Mouse (Mus musculus) ZHBTc4 (cell line): ENCODE results near the gene Afg3l1.
"Not testable (repeated sequence)": the region's sequence is repeated elsewhere in the genome, so short reads cannot be mapped to it uniquely, and the experiment has no call there.

Experiments used
- DNase-seq: peaks from one replicate; pipeline ENCODE4 v3.0.0-alpha.2; 2011; ENCODE audit warnings: low read depth, low spot score

Gene Afg3l1

DNA sequence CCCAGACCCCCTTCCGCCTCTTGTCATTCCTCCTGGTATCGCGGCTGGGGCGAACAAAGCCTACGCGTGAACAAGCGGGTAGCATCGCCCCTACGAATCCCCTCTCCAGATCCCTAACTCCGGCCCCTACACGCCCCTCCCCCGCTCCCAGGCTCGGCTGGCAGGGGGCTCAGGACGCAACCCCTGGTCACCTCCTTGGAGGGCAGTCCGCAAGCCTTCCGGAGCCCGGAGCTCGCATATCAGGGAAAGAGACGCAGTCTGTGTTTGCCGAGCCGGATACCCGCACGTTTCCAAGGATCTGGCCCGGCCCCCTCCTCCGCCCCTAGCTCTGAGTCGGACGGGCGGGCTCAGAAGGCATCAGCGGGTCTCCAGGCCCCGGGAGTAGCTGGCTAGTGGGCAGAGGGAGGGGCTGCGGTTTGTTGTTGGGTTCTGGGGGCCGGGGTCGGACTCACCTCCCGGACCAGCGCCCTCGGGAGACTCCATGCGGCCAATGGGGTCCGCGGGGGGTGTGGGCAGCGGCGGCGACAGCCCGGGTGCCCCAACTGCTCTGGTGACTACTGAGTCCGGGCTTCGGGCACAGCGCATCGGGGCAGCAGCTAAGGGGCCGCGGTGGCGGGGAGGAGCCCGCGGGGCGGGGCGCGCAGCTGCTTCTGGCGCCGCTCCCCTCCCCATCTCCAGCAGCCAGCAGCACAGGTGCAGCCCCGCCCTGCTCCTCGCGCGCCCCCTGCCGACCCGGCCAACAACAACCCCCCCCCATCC, 37.3 kb downstream of the Afg3l1 start, which contains the start of gene Dbndd1:
Dbndd1 (minus strand) TSS at position 683 of the 759 bp plus-strand sequence.
- peak; percentile 80 for DNase-seq

DNA sequence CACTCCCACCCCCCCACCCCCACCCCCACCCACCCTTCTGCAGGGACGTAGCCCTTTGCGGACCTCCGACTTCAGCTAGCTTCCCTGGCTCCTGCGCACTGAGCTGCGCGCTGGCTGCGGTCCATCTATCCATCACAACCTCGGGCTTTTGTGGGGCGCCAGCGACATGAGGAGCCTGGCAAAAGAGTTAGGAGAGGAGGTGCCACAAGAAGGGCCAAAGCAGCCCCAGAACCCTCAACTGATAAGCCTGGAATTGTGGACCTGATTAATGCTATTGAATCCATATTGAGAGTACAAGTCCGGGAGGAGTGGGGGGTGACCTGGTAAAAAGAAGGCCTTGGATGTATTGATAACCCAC, 37.8 kb downstream of the Afg3l1 start:
- DNase-seq: no peak

DNA sequence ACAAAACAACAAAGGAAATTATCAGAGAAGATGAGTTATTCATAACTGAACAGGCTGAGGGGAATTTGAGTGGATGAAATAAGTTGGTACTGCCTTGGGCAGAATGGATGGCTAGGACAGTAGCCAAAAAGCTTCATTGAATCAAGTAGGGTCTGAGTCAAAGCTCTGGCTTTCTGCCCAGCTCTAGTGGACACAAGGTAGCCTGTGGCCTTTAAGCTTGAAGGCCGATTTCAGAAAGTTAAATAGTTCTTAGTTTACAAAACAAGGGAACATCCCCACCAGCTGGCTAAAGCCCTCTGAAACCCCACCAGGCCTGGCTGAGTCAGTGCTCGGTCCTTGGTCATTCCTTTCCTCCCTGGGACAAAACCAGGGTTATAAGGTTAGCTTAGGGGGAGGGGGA, 38.9 kb downstream of the Afg3l1 start:
- DNase-seq: no peak

DNA sequence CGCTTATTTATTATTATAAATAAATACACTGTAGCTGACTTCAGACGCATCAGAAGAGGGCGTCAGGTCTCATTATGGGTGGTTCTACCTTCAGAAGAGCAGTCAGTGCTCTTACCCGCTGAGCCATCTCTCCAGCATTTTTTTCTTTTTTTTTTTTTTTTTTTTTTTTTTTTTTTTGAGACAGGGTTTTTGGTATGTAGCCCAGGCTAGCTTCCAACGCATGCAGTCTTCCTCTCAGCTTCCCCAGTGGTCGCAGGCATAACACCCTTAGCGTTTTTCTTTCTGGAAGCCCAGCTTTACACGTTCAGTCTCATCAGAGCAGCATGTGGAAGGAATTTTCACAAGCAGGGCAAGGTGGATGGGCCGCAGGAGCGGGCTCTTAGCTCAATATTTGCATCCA, 40.5 kb downstream of the Afg3l1 start:
- DNase-seq: no peak

DNA sequence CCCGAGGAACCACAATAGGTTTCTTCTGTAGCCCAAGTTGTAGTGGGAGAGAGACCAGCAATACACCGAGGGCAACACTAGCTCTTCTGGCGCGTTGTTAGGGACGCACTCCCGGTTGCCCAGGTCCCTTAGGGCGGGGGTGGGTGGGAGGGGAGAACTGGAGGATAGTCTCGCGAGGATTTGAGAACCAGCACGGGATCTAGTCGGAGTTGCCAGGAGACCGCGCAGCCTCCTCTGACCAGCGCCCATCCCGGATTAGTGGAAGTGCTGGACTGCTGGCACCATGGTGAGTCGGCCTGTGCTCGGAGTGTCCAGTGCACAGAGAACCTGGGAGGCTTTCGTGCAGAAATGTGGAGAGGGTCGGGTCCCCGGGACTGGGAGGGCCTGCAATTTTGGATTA, 41.0 kb downstream of the Afg3l1 start, which contains the start of gene Gas8:
Gas8 (plus strand) TSS at position 168 of the 400 bp plus-strand sequence.
- DNase-seq: peak; percentile 96

DNA sequence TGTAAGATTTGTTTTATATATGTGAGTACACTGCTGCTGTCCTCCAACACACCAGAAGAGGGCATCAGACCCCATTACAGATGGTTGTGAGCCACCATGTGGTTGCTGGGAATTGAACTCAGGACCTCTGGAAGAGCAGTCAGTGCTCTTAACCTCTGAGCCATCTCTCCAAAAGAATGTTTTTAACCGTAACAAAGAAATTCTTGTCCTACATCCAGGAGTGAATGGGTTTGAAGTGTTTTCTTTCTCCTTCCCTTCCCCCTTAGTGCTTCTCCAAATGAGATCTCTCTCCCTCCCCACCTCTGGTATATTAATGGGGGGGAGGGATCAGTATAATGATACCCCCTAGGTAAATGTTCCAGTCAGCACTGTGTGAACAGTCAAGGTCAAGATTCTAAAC, 42.3 kb downstream of the Afg3l1 start:
- DNase-seq: not testable (repeated sequence)

DNA sequence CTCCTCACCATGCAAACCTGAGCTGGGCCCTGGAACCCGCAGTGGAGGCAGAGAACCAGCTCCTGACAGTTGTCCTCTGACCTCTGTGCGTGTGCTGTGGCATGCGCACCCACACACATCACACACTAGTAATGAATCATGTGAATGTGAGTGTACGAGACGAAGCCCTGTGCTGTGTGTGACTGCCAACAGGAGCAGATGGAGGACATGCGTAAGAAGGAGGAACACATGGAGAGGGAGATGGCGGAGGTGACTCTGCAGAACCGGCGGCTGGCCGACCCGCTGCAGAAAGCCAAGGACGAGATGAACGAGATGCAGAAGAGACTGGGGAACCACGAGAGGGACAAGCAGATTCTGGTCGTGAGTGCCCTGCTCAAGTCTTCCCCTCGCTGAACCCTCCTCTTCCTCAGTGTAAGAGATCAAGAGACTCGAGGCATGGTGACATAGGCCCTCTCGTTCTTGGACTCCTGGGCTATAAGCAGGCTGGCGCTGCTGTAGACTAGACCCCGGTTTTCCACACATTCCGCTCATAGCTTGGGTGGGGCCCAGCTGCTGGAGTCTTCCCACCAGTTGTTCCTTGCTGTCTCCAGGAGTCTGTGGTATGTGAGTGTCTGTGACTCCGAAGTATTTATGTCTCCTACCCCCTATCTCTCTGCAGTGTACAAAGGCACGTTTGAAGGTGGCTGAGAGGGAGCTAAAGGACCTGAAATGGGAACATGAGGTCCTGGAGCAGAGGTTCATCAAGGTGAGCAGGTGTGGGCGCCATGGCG, 50.2 kb downstream of the Afg3l1 start:
- DNase-seq: peak; percentile 47

DNA sequence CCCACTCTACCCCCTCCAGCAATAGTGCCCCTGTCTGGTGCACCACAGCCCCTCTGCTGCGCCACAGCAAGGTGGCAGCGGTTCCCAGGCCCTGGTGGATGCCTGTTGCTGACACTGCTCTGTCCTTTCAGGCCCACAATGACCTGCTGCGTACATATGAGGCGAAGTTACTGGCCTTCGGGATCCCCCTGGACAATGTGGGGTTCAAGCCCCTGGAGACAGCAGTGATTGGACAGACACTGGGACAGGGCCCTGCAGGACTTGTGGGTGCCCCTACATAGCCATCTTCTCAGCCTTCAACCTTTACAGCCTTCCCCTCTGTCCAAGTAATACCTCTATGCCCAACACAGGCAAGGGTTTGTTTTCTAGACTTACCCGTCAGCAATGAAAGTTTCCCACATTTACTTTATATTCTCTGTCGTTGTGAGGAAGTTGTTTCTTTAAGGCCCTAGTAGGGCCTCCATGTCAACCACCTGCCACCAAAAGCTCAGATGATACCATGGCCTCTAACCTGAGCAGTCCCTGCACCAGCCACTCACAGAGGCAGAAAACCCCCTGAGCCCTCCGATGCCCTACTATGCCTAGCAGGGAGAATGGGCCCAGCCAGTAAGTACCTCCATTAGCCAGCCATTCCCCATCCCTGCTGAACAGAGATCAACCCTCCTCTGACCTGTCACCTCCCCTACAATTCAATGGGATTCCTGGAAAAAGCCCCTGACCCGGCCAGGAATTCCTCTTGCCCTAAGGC, 58.7 kb downstream of the Afg3l1 start:
- no peak for DNase-seq

DNA sequence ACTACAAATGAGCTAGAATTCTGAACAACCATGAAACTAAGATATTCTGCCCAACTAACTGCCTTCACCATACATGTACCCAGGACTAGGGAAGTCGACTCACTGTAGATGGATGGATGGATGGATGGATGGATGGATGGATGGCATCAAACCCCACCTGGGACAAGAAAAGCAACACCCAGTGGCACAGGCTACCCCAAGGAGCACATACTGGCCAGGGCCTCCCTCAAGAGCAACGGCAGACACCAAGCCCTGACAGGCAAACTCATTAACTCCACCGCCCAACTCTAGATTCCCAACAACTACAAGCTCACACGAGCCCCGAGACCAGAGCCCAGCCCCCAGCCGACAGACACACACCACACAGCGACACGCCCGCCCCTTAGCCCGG, 59.3 kb downstream of the Afg3l1 start:
- DNase-seq: peak; percentile 41

DNA sequence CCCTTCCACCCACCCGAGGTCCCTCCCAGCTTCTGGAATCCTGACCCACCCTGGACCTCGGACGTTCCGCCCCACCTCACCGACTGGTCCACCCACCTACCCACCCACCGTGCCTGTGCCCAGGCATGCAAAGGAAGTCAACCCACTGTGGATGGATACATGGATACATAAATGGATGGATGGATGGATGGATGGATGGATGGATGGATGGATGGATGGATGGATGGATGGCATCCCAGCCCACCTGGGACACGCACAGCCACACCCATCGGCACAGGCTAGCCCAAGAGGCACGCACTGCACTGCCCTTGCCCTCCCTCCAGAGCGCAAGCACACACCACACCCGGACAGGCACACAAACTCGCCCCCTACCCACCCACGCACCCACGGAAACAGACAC, 59.9 kb downstream of the Afg3l1 start:
- not testable (repeated sequence) for DNase-seq
